Mouse (Mus musculus): Measurements from ENCODE around the gene Tgds. TPM values are rescaled to one million over a fixed set of nuclear protein-coding genes. Genes with fewer than 3 reads are reported as not detected.
"Not testable (repeated sequence)": the region's sequence is repeated elsewhere in the genome, so short reads cannot be mapped to it uniquely, and the experiment has no call there.

Gene Tgds
- 11.9 and 14.9 TPM in 2 replicates for polyA plus RNA-seq (2012; rRNA removed)

DNA sequence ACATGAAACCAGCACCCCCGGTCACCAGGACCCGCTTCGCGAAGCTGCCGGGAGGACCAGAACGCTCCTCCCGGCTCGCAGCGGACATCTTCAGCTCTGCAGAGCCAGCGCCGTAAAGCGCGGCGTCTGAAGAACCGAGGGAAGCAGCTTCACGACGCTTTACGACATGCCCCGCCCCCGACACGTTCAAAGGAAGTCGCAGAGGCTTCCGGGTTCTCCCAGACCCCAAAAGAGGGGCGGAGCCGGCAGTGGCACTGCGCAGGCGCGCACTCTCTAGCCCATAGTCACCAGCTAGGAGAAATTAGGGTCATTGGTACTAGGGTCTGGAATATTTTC lies at the start of gene Tgds:
Gene Tgds, minus strand, starts transcription at position 114 of the 336 bp plus-strand sequence.
- DNase-seq (ENCODE audit: low read depth), result peak; percentile 80

GRCm38 (mm10) chr14:118180711-118181177 lies 48.2 kb upstream of the Tgds start:
- DNase-seq (ENCODE audit: low read depth), result no peak

GRCm38 (mm10) chr14:118180117-118180557 lies 47.6 kb upstream of the Tgds start:
- DNase-seq (ENCODE audit: low read depth), result no peak

DNA sequence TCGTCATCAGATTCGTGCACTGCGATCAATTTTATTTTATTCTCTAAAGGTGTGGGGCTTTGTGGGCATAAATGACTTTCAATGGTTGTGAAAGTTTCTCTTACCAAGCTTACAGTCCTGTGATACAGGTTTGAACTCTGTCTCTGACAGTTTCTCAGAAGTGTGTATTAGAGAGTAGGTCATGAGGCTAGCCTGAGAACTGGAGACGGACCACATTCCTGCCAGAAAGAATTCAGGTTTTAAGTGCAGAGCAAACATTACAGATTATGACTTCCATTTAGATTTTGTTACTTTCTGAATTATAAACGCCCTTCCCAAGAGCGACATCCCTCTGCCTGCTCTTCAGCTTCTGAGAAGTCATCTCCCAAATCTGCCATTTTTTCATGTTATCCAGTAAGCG lies 47.1 kb upstream of the Tgds start:
- no peak for DNase-seq (ENCODE audit: low read depth)

- DNase-seq (ENCODE audit: low read depth), result no peak
Observed at GRCm38 (mm10) chr14:118179251-118179650, 46.7 kb upstream of the Tgds start.

GRCm38 (mm10) chr14:118175694-118176085 lies 43.1 kb upstream of the Tgds start:
- no peak for DNase-seq (ENCODE audit: low read depth)

- no peak for DNase-seq (ENCODE audit: low read depth)
Observed at GRCm38 (mm10) chr14:118175071-118175693, 42.6 kb upstream of the Tgds start.

GRCm38 (mm10) chr14:118173590-118174203 lies 41.1 kb upstream of the Tgds start:
- no peak for DNase-seq (ENCODE audit: low read depth)

- DNase-seq (ENCODE audit: low read depth), result no peak
Observed at GRCm38 (mm10) chr14:118168776-118169175, 36.2 kb upstream of the Tgds start.

DNA sequence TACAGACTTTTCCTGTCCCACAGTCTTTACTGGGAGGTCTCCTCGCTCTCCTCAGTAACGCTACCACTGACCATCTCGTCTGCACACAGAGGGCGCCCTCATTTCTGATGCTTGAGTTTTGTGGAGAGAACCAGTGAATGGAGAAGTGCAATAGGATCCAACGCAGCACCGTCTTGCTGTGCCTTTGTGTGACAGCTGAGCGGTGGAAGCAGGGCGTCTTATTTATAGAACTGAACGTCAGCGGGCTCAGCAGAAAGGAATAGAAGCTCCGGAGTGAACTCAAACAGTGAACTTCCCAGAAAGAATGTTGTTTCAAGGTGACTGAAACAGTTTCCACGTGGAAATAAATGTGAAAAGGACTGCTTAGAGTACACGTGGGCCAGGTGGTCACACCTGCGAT lies 30.1 kb upstream of the Tgds start:
- no peak for DNase-seq (ENCODE audit: low read depth)

- DNase-seq (ENCODE audit: low read depth), result no peak
Observed at GRCm38 (mm10) chr14:118161751-118162150, 29.2 kb upstream of the Tgds start.

- no peak for DNase-seq (ENCODE audit: low read depth)
Observed at GRCm38 (mm10) chr14:118157146-118157545, 24.6 kb upstream of the Tgds start.

- no peak for DNase-seq (ENCODE audit: low read depth)
Observed at GRCm38 (mm10) chr14:118156740-118157139, 24.2 kb upstream of the Tgds start.

GRCm38 (mm10) chr14:118156056-118156455 lies 23.5 kb upstream of the Tgds start:
- not testable (repeated sequence) for DNase-seq (ENCODE audit: low read depth)

- no peak for DNase-seq (ENCODE audit: low read depth)
Observed at GRCm38 (mm10) chr14:118152294-118152651, 19.7 kb upstream of the Tgds start.

DNA sequence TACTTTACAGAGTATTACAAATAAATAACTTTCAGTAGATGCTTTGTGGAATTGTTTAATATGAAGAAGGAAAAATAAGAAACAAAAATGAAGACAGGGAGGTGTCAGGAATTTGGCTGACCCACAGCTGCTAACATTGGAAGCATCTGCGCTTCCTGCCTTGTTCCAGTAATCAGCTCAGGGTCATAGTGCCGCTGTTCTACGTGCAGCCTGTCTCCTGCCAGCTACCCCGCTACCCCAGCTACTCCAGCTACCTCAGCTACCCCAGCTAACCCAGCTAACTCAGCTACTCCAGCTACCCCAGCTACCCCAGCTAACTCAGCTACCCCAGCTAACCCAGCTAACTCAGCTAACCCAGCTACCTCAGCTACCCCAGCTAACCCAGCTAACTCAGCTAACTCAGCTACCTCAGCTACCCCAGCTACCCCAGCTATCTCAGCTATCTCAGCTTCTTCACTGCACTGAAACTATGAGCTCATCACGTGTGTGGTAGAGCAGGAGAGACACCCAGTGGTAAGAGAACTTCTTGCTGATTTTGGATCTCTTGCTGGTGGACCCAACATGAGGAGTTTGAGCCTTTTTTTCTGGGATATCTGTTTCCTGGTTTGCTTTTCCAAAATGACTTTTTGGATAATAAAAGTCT lies 19.2 kb upstream of the Tgds start:
- no peak for DNase-seq (ENCODE audit: low read depth)

DNA sequence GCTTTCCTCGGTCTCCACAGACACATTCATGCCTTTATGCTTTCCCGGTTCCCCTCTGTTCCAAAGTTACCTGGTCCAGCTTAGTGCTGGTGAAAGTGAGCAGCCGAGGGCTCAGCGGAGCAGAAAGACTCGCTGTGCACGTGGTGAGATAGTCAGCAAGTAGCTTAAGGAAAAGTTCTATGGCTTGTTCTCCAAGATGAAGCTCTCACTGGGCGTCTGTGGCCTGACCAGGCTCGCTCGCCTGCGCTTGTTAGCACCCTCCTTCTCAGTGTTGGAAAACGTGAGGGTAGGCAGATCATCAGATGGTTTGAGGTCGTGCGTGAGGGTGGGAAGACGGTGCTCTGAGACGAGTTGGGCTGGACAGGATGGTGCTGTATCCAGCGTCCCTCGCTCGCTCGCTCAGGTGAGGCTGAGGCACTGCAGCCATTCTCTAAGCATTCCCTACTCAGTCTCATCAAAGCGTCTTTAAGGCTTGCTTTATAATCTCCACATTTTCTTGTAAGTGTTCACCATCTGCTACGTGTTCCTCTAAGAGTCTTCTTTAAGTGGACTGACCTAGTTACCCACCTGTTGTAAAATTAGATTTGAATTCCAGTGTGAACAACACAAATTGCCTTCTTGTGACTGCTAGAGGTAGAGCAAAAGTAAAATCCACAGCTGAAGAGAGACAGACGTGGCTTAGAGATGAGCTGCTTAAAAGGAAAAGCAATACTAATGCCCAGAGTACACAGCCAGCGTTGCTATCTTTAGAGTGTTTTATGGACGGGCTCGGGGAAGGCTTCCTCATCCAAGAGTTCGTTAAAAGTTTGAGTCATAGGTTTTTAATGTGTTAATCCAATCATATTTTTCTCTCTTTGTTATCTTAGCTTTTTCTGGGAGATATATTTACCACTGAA lies 18.3 kb upstream of the Tgds start:
- DNase-seq (ENCODE audit: low read depth), result no peak

- DNase-seq (ENCODE audit: low read depth), result no peak
Observed at GRCm38 (mm10) chr14:118148554-118148953, 16.0 kb upstream of the Tgds start.

GRCm38 (mm10) chr14:118148046-118148445 lies 15.5 kb upstream of the Tgds start:
- DNase-seq (ENCODE audit: low read depth), result no peak

- DNase-seq (ENCODE audit: low read depth), result peak; percentile 52
Observed at GRCm38 (mm10) chr14:118142283-118142682, 9.7 kb upstream of the Tgds start.

DNA sequence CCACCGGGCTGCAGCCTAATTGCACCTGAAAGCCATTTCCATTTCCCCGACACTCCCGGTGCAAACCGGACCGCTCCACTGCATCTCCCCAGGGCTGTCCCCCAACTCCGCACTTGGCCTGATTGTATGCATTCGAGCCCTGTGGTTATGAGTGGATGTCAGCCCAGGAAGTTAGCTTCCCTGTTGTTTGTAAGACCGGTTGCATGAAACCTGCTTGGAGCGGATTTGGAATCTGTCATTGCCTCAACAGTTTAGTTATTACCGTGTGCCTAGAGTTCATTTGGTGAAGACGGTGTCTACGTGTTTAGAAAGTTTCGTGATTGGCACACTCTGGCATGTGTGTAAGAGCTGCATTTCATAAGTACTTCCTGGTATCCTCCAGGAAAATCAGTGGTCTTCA lies 4.9 kb upstream of the Tgds start:
- peak; percentile 64 for DNase-seq (ENCODE audit: low read depth)
